Mouse (Mus musculus): Measurements from ENCODE around the gene Iglon5.

GRCm38 (mm10) chr7:43452609-43453008 lies 37.3 kb downstream of the Iglon5 start:
- TF ChIP-seq CTCF (IDR thresholded peaks at IDR 0.05) = peak; percentile 52
- no peak for TF ChIP-seq EP300 (IDR thresholded peaks at IDR 0.05)
